Mouse (Mus musculus): ENCODE results near the gene Knop1. TPM values are rescaled to one million over a fixed set of nuclear protein-coding genes. Genes with fewer than 3 reads are reported as not detected.

The Knop1 gene
- polyA plus RNA-seq, 1 experiment = 26.1 TPM

DNA sequence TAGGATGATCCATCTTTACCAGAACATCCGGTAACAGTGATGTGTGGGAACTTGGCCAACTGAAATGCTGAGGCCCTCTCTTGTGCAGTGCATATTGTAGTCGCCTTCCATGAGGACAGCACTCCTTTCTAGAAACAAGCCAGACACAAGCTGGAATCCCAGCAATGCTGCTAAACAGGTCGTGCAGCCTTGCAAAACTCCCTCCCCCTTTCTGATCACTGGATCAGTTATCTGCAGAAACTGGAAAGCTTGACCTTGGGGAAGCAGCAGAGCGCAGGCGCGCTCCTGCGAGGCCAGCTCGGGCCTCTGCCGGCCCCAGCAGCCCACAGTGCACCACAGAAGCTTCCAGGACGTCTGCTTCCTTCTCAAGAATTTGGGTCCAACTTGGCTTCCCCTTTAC, 7.3 kb downstream of the Knop1 start:
- no peak for TF ChIP-seq POLR2A (IDR thresholded peaks at IDR 0.05; ENCODE audit: control insufficient read depth, low read depth, low read length)
- TF ChIP-seq CTCF (IDR thresholded peaks at IDR 0.05; ENCODE audit: control insufficient read depth, insufficient read depth, insufficient replicate concordance, low read depth, low read length) = no peak
- Histone ChIP-seq H3K4me3 (ENCODE audit: control insufficient read depth, low read depth, low read length) (no peak overlapping the region), H3K27ac (ENCODE audit: control insufficient read depth, insufficient read depth, low read depth, low read length) (peak overlapping the region; percentile 76), H3K27me3 (ENCODE audit: control insufficient read depth, insufficient read depth, low read length) (no peaks in the 10 kb centered on the region), H3K4me1 (ENCODE audit: control insufficient read depth, insufficient read depth, low read length) (no peaks in the 10 kb centered on the region; the same call in none of the 2 replicates), H3K36me3 (ENCODE audit: control insufficient read depth, insufficient read depth, low read length) (no peaks in the 10 kb centered on the region; the same call in 1 of the 2 replicates)

DNA sequence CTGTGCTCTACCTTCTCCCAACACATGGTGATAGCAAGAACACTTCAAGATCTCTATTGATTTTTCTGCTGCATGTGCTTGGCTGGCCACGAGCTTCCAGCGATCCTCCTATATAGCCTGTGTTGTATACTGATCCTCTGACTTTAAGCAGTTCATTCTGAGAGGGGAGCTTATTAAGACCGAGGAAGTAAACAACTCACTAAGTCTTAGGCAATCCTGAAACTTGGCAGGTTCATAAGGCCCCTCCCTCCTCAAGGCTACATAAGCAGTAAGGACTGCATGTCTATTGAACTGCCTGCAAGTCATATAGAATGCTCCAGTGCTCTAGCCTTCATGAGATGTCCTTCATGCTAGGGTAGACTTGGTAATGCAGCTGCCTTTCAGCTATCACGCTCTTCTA, 9.7 kb downstream of the Knop1 start:
- no peaks in the 10 kb centered on the region for H3K36me3 ChIP-seq (ENCODE audit: control insufficient read depth, insufficient read depth, low read length)

DNA sequence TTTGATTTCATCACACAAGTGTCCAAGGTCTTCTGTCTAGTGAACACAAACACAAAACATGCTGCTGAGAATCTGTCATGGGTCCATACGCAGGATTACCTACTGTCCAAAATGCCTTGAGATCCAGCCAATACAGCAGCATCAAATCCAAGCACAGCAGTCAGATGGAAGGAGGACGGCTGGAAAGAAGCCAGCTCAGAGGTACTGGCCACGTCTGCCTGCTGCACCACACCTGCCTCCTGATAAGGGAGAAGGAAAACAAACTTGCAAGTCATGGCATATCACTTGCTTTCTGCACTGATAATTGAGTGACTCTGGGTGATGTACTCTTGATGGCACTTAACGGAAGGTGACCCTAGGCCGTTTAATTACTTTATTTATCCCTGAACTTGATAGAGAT, 10.9 kb downstream of the Knop1 start:
- H3K27me3 ChIP-seq (ENCODE audit: control insufficient read depth, insufficient read depth, low read length) = no peaks in the 10 kb centered on the region
- no peaks in the 10 kb centered on the region; the same call in 1 of the 2 replicates for H3K4me1 ChIP-seq (ENCODE audit: control insufficient read depth, insufficient read depth, low read length)
- no peaks in the 10 kb centered on the region for H3K36me3 ChIP-seq (ENCODE audit: control insufficient read depth, insufficient read depth, low read length)
- H3K27ac ChIP-seq (ENCODE audit: control insufficient read depth, insufficient read depth, low read depth, low read length) = no peak overlapping the region
- no peak overlapping the region for H3K4me3 ChIP-seq (ENCODE audit: control insufficient read depth, low read depth, low read length)
- no peak for TF ChIP-seq CTCF (IDR thresholded peaks at IDR 0.05; ENCODE audit: control insufficient read depth, insufficient read depth, insufficient replicate concordance, low read depth, low read length)

More for the DNA sequence above, 9.7 kb downstream of the Knop1 start:
- no peaks in the 10 kb centered on the region for H3K27me3 ChIP-seq (ENCODE audit: control insufficient read depth, insufficient read depth, low read length)
- no peak for TF ChIP-seq CTCF (IDR thresholded peaks at IDR 0.05; ENCODE audit: control insufficient read depth, insufficient read depth, insufficient replicate concordance, low read depth, low read length)
- TF ChIP-seq POLR2A (IDR thresholded peaks at IDR 0.05; ENCODE audit: control insufficient read depth, low read depth, low read length) = no peak
- H3K4me3 ChIP-seq (ENCODE audit: control insufficient read depth, low read depth, low read length) = no peak overlapping the region
- no peak overlapping the region for H3K27ac ChIP-seq (ENCODE audit: control insufficient read depth, insufficient read depth, low read depth, low read length)
- no peaks in the 10 kb centered on the region; the same call in none of the 2 replicates for H3K4me1 ChIP-seq (ENCODE audit: control insufficient read depth, insufficient read depth, low read length)

DNA sequence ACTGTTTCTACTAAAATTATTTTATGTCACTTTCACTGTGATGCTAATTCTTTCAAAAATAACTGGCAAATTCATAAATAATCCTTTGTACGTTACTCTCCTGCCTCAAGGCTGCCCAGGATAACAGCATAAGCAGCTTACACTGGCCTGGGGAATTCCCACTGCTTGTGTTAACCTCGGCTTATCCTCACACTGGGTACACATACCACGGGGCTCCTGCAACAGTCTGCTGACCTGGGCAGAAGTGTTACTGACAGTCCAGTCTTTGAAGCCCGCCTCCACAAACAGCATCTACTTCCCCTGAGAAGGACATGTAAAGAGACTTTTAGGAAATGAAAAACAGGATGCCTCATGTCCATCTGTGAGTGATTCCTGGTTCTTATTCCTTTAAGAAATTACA, 13.1 kb downstream of the Knop1 start:
- H3K4me1 ChIP-seq (ENCODE audit: control insufficient read depth, insufficient read depth, low read length) = no peaks in the 10 kb centered on the region
- no peak for TF ChIP-seq CTCF (IDR thresholded peaks at IDR 0.05; ENCODE audit: control insufficient read depth, insufficient read depth, insufficient replicate concordance, low read depth, low read length)
- TF ChIP-seq POLR2A (IDR thresholded peaks at IDR 0.05; ENCODE audit: control insufficient read depth, low read depth, low read length) = no peak
- H3K36me3 ChIP-seq (ENCODE audit: control insufficient read depth, insufficient read depth, low read length) = no peaks in the 10 kb centered on the region

DNA sequence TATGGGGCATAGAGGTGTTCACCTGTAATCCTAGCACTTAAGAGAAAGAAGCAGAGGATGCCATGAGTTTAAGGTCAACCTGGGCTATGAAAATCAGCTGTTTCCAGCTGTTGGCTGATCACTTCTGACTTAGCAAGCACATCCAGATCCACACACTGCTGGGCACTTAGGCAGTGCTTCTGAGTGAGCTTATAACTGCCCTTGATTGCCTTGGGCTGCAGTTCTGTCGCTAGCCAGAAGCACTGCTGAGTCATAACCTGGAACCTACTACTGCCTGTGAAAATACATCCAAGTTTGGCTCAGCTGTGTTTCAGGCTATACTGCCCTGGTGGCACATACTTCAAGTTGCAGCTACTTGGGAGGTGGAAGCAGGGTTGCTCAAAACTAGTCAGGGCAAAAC, 14.3 kb downstream of the Knop1 start:
- TF ChIP-seq POLR2A (IDR thresholded peaks at IDR 0.05; ENCODE audit: control insufficient read depth, low read depth, low read length) (no peak), CTCF (IDR thresholded peaks at IDR 0.05; ENCODE audit: control insufficient read depth, insufficient read depth, insufficient replicate concordance, low read depth, low read length) (no peak)
- Histone ChIP-seq H3K4me1 (ENCODE audit: control insufficient read depth, insufficient read depth, low read length) (no peaks in the 10 kb centered on the region), H3K27me3 (ENCODE audit: control insufficient read depth, insufficient read depth, low read length) (no peaks in the 10 kb centered on the region), H3K27ac (ENCODE audit: control insufficient read depth, insufficient read depth, low read depth, low read length) (no peak overlapping the region), H3K36me3 (ENCODE audit: control insufficient read depth, insufficient read depth, low read length) (no peaks in the 10 kb centered on the region), H3K4me3 (ENCODE audit: control insufficient read depth, low read depth, low read length) (no peak overlapping the region)

More for the DNA sequence above, 13.1 kb downstream of the Knop1 start:
- Histone ChIP-seq H3K27ac (ENCODE audit: control insufficient read depth, insufficient read depth, low read depth, low read length) (no peak overlapping the region), H3K27me3 (ENCODE audit: control insufficient read depth, insufficient read depth, low read length) (no peaks in the 10 kb centered on the region), H3K4me3 (ENCODE audit: control insufficient read depth, low read depth, low read length) (no peak overlapping the region)

DNA sequence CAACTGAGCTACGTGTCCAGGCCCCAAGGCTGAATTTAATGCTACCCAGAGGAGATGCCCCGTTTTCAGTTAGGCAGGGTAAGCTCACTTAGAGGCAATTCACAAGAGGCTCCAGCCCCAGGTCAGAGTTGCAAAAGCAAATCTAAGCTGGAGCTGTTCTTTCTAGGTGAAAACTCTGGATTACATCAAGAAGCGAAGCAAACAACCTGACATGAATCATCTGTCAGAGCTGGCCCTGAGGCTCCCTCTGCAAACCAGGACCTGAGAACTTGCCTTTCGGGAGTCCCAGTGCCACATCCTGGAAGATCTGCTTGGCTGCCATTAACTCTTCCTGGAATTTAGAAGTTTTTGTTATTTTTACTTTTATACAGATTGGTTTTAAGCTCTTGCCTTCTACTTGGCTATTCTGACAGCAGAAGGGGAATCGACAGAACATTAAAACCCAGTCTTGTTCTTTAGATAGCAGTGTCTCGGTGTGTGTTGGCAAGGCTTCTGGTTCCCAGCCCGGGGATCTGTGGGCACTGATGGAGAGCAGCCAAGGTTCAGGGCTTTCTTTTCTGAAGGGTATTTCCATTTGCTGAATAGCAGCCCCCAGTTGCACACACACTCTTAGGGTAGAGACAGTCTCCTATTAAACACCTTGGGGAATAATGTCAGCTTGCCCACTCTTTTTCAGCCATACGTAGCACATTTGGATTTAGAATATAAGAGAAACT, 14.9 kb downstream of the Knop1 start:
- H3K36me3 ChIP-seq (ENCODE audit: control insufficient read depth, insufficient read depth, low read length) = no peaks in the 10 kb centered on the region
- no peak overlapping the region for H3K27ac ChIP-seq (ENCODE audit: control insufficient read depth, insufficient read depth, low read depth, low read length)
- no peak overlapping the region for H3K4me3 ChIP-seq (ENCODE audit: control insufficient read depth, low read depth, low read length)
- TF ChIP-seq CTCF (IDR thresholded peaks at IDR 0.05; ENCODE audit: control insufficient read depth, insufficient read depth, insufficient replicate concordance, low read depth, low read length) (no peak), POLR2A (IDR thresholded peaks at IDR 0.05; ENCODE audit: control insufficient read depth, low read depth, low read length) (no peak)
- H3K27me3 ChIP-seq (ENCODE audit: control insufficient read depth, insufficient read depth, low read length) = no peaks in the 10 kb centered on the region
- H3K4me1 ChIP-seq (ENCODE audit: control insufficient read depth, insufficient read depth, low read length) = no peaks in the 10 kb centered on the region

DNA sequence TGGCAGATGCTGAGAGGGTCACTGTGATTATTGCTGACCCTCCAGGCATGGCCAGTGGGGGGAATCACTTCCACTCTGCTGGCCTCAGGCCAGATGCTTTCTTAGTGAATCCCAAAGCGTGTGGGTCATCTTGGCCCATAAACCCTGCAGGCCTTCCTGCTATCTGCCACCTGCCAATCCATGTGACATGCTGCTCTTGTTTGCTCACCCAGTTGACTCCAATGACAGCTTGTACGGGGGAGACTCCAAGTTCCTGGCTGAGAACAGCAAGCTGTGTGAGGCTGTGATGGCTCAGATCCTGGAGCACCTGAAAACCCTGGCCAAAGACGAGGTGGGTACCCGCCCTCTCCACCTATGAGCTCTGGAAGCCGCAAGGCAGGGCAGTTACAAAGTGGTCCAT, 18.2 kb downstream of the Knop1 start:
- Histone ChIP-seq H3K4me3 (ENCODE audit: control insufficient read depth, low read depth, low read length) (no peak overlapping the region), H3K4me1 (ENCODE audit: control insufficient read depth, insufficient read depth, low read length) (no peaks in the 10 kb centered on the region), H3K36me3 (ENCODE audit: control insufficient read depth, insufficient read depth, low read length) (no peaks in the 10 kb centered on the region), H3K27me3 (ENCODE audit: control insufficient read depth, insufficient read depth, low read length) (no peaks in the 10 kb centered on the region), H3K27ac (ENCODE audit: control insufficient read depth, insufficient read depth, low read depth, low read length) (no peak overlapping the region)
- TF ChIP-seq CTCF (IDR thresholded peaks at IDR 0.05; ENCODE audit: control insufficient read depth, insufficient read depth, insufficient replicate concordance, low read depth, low read length) (no peak), POLR2A (IDR thresholded peaks at IDR 0.05; ENCODE audit: control insufficient read depth, low read depth, low read length) (no peak)

Measured in testis, adult 2 months (tissue).